Comparison of ENCODE assay signal across 22 mouse cellular contexts in genomic region chr11:55429973-55430372, GRCm38 (mm10). TPM values are rescaled to one million over a fixed set of nuclear protein-coding genes. Genes with fewer than 3 reads are reported as not detected.
A peak's percentile ranks its signal among the peaks of the same experiment; 100 is the strongest.
DNase-seq lines count a peak whose midpoint lies in the region; ATAC-seq and TF ChIP-seq lines count a peak whose summit lies in the region.
"Had no signal": no experiment of that assay in that cellular context is flagged by ENCODE, and none has a peak within 500 bp of the region (broad histone marks: within the 10 kb centered on the region; RNA-seq: fewer than 3 reads in every experiment).

No protein-coding gene starts in this region.

- WGBS in heart, embryonic 10.5 days = 92% methylated on average over 2 of the region's 2 CpGs
- WGBS in midbrain, embryonic 11.5 days = 88% methylated on average over 2 of the region's 2 CpGs
- 90% methylated on average over 2 of the region's 2 CpGs for WGBS in midbrain, embryonic 10.5 days

- no peak overlapping the region for H3K4me3 ChIP-seq in gastrocnemius, adult 2 months
- no peak overlapping the region for H3K4me3 ChIP-seq in heart, embryonic 10.5 days
- no peak overlapping the region for H3K4me3 ChIP-seq in midbrain, embryonic 11.5 days (ENCODE audit: low read depth, low read length)
- H3K4me3 ChIP-seq in midbrain, embryonic 10.5 days = no peak overlapping the region
- H3K4me3 ChIP-seq: embryonic facial prominence, embryonic 13.5 days; embryonic facial prominence, embryonic 15.5 days; erythroblast, embryonic 14.5 days; forebrain, embryonic 12.5 days had no signal

- H3K4me1 ChIP-seq in heart, embryonic 10.5 days = peaks cover 27% of the 10 kb centered on the region
- peaks cover 11% of the 10 kb centered on the region; the same call in 1 of the 2 replicates for H3K4me1 ChIP-seq in midbrain, embryonic 11.5 days (ENCODE audit: control insufficient read depth, insufficient read depth, low read length)
- peaks cover 33% of the 10 kb centered on the region for H3K4me1 ChIP-seq in midbrain, embryonic 10.5 days

- no peaks in the 10 kb centered on the region for H3K27me3 ChIP-seq in heart, embryonic 10.5 days (ENCODE audit: insufficient read depth, poor library complexity, severe bottlenecking)
- H3K27me3 ChIP-seq in midbrain, embryonic 11.5 days (ENCODE audit: control insufficient read depth, insufficient read depth, low read length) = no peaks in the 10 kb centered on the region
- H3K27me3 ChIP-seq in midbrain, embryonic 10.5 days (ENCODE audit: low read depth, poor library complexity, severe bottlenecking) = no peaks in the 10 kb centered on the region
- H3K27me3 ChIP-seq: embryonic facial prominence, embryonic 13.5 days; embryonic facial prominence, embryonic 15.5 days; forebrain, embryonic 12.5 days had no signal

- no peak for DNase-seq in gastrocnemius, adult 2 months
- DNase-seq in gastrocnemius, postnatal 4 days (ENCODE audit: low spot score in 2 of 2) = no peak
- no peak for DNase-seq in heart, embryonic 10.5 days (ENCODE audit: low spot score)
- no peak for DNase-seq in heart, adult 18-20 months
- DNase-seq in midbrain, embryonic 11.5 days (ENCODE audit: low spot score, missing footprints) = peak; percentile 56
- DNase-seq in midbrain, embryonic 10.5 days (ENCODE audit: low spot score) = no peak
- DNase-seq in cerebellum, adult 8-10 months = no peak
- DNase-seq: adrenal gland, adult 2 months; adrenal gland, postnatal 10 days; adrenal gland, postnatal 25 days; cerebellum, adult 11 months; cerebellum, adult 18-20 months; cerebellum, adult 9-10 months; cerebellum, postnatal 10 days; cerebellum, postnatal 25 days had no signal

- peak overlapping the region; percentile 24; the same call in 1 of the 2 replicates for H3K27ac ChIP-seq in gastrocnemius, adult 2 months
- H3K27ac ChIP-seq in heart, embryonic 10.5 days = peak overlapping the region; percentile 52; the same call in 1 of the 2 replicates
- H3K27ac ChIP-seq in midbrain, embryonic 11.5 days (ENCODE audit: low read depth, low read length) = no peak overlapping the region
- no peak overlapping the region for H3K27ac ChIP-seq in midbrain, embryonic 10.5 days (replicated peaks)
- H3K27ac ChIP-seq: embryonic facial prominence, embryonic 13.5 days; embryonic facial prominence, embryonic 15.5 days; forebrain, embryonic 12.5 days had no signal

- H3K9me3 ChIP-seq in heart, embryonic 10.5 days = no peaks in the 10 kb centered on the region
- no peaks in the 10 kb centered on the region for H3K9me3 ChIP-seq in midbrain, embryonic 11.5 days (ENCODE audit: control insufficient read depth, low read length)
- no peaks in the 10 kb centered on the region for H3K9me3 ChIP-seq in midbrain, embryonic 10.5 days (replicated peaks)
- H3K9me3 ChIP-seq: embryonic facial prominence, embryonic 13.5 days; embryonic facial prominence, embryonic 15.5 days; forebrain, embryonic 12.5 days had no signal

- ATAC-seq in midbrain, embryonic 11.5 days (ENCODE audit: low FRiP score) = no peak
- ATAC-seq: forebrain, embryonic 14.5 days; forebrain, embryonic 16.5 days had no signal

- no peak for TF ChIP-seq CTCF in gastrocnemius, adult 2 months (IDR thresholded peaks at IDR 0.05)

- intact Hi-C loops in gastrocnemius, adult 2 months (cut with DNase I) = loop anchor here (5.0 kb wide), 1 partner anchor 38 kb away; no protein-coding TSS in a partner anchor

- no peaks in the 10 kb centered on the region for H3K36me3 ChIP-seq in heart, embryonic 10.5 days
- H3K36me3 ChIP-seq in midbrain, embryonic 11.5 days (ENCODE audit: control insufficient read depth, insufficient read depth, low read length) = no peaks in the 10 kb centered on the region
- no peaks in the 10 kb centered on the region for H3K36me3 ChIP-seq in midbrain, embryonic 10.5 days
- H3K36me3 ChIP-seq: embryonic facial prominence, embryonic 13.5 days; embryonic facial prominence, embryonic 15.5 days; forebrain, embryonic 12.5 days had no signal

- H3K9ac ChIP-seq in midbrain, embryonic 11.5 days (ENCODE audit: low read length) = no peak overlapping the region
- H3K9ac ChIP-seq: embryonic facial prominence, embryonic 13.5 days; embryonic facial prominence, embryonic 15.5 days; forebrain, embryonic 12.5 days had no signal

- no peak overlapping the region for H3K4me2 ChIP-seq in midbrain, embryonic 11.5 days
- H3K4me2 ChIP-seq: embryonic facial prominence, embryonic 13.5 days; embryonic facial prominence, embryonic 15.5 days; forebrain, embryonic 12.5 days had no signal

RNA-seq across cellular contexts. Expression of gene Sparc, which starts 7.0 kb away (rescaled TPM):
- 100 to 1,000 TPM; 276 to 473 TPM for total RNA-seq in gastrocnemius, adult 2 months (2021)
- total RNA-seq in gastrocnemius, postnatal 4 days (2021) = 1,000 to 10,000 TPM; 2,207 to 2,385 TPM
- 995 and 1,097 TPM in 2 replicates for polyA plus RNA-seq in heart, embryonic 10.5 days (2016; fragmentation: Nextera tagmentation; extraction: Ambion mirVana)
- 100 to 1,000 TPM; 264 to 308 TPM for total RNA-seq in heart, adult 18-20 months (2021)
- polyA plus RNA-seq in midbrain, embryonic 11.5 days (2014; fragmentation: Nextera tagmentation; extraction: Ambion mirVana) = 411 and 428 TPM in 2 replicates
- polyA plus RNA-seq in midbrain, embryonic 10.5 days (2016; fragmentation: Nextera tagmentation; extraction: Ambion mirVana) = 333 and 416 TPM in 2 replicates
- total RNA-seq: MEL had no signal

RNA-seq across cellular contexts. Expression of gene Atox1, which starts 31.1 kb away (rescaled TPM):
- total RNA-seq in gastrocnemius, adult 2 months (2021) = 10 to 100 TPM; 41.3 to 45.4 TPM
- 10 to 100 TPM; 87.6 to 95.6 TPM for total RNA-seq in gastrocnemius, postnatal 4 days (2021)
- polyA plus RNA-seq in heart, embryonic 10.5 days (2016; fragmentation: Nextera tagmentation; extraction: Ambion mirVana) = 269 and 273 TPM in 2 replicates
- total RNA-seq in heart, adult 18-20 months (2021) = 100 to 1,000 TPM in 1 of 2 experiments, 10 to 100 TPM in 1; 98.7 to 104 TPM
- polyA plus RNA-seq in midbrain, embryonic 11.5 days (2014; fragmentation: Nextera tagmentation; extraction: Ambion mirVana) = 217 and 224 TPM in 2 replicates
- 229 and 231 TPM in 2 replicates for polyA plus RNA-seq in midbrain, embryonic 10.5 days (2016; fragmentation: Nextera tagmentation; extraction: Ambion mirVana)

RNA-seq across cellular contexts. Expression of gene G3bp1, which starts 39.5 kb away (rescaled TPM):
- total RNA-seq in gastrocnemius, adult 2 months (2021) = 10 to 100 TPM; 52.5 to 55.5 TPM
- total RNA-seq in gastrocnemius, postnatal 4 days (2021) = 10 to 100 TPM; 77.3 TPM
- polyA plus RNA-seq in heart, embryonic 10.5 days (2016; fragmentation: Nextera tagmentation; extraction: Ambion mirVana) = 164 and 188 TPM in 2 replicates
- total RNA-seq in heart, adult 18-20 months (2021) = 10 to 100 TPM; 40.5 to 41.3 TPM
- 241 and 244 TPM in 2 replicates for polyA plus RNA-seq in midbrain, embryonic 11.5 days (2014; fragmentation: Nextera tagmentation; extraction: Ambion mirVana)
- 258 and 281 TPM in 2 replicates for polyA plus RNA-seq in midbrain, embryonic 10.5 days (2016; fragmentation: Nextera tagmentation; extraction: Ambion mirVana)

Comparison
In these comparisons a context has a peak if more than half of its experiments do, and no peak if none do; other contexts are left out.
1. RNA of gene Sparc, which starts 7.0 kb away (total RNA-seq): 2,207 to 2,385 TPM in gastrocnemius, postnatal 4 days; 276 to 473 TPM in gastrocnemius, adult 2 months and 264 to 308 TPM in heart, adult 18-20 months; every median in the first group is over 4 times any median in the second.
2. H3K27ac ChIP-seq: peak in gastrocnemius, adult 2 months (single experiment) and heart, embryonic 10.5 days (single experiment); none in midbrain, embryonic 11.5 days (single experiment) and midbrain, embryonic 10.5 days (single experiment).